Mouse (Mus musculus) brown adipose tissue, adult 24 weeks (tissue): ENCODE results near the gene Hspbap1. TPM values are rescaled to one million over a fixed set of nuclear protein-coding genes. Genes with fewer than 3 reads are reported as not detected.
A peak's percentile ranks its signal among the peaks of the same experiment; 100 is the strongest.

Experiments
- H3K27ac ChIP-seq: fragments of 200-500 bp; replicated peaks from 2 replicates; pipeline ENCODE4 v1.5.1; 2012; ENCODE audit warnings: low read depth, mild to moderate bottlenecking, low read length
- H3K4me1 ChIP-seq: fragments of 200-500 bp; 2 replicates; pipeline ENCODE4 v1.6.1; 2012; ENCODE audit warnings: low read length, mixed read lengths; ENCODE audit not compliant: control insufficient read depth, insufficient read depth, insufficient read length
- H3K4me3 ChIP-seq: fragments of 200-500 bp; 2 replicates; pipeline ENCODE4 v1.5.1; 2012; ENCODE audit warnings: low read depth, mild to moderate bottlenecking, low read length, moderate library complexity; ENCODE audit not compliant: insufficient read depth
- polyA plus RNA-seq: library from polyadenylated mRNA; stranded (reverse); fragments of >200 nt; gene quantifications from 2 replicates; pipeline ENCODE4 v1.2.4, GENCODE M21; 2012; ENCODE audit not compliant: missing spikeins, insufficient read depth, insufficient read length

Gene Hspbap1
- polyA plus RNA-seq, 1 experiment = 1.5 TPM

GRCm38 (mm10) chr16:35749385-35749784, 20.8 kb upstream of the Hspbap1 start:
- Histone ChIP-seq H3K27ac (no peak overlapping the region), H3K4me1 (no peaks in the 10 kb centered on the region; the same call in 1 of the 2 replicates), H3K4me3 (no peak overlapping the region)

GRCm38 (mm10) chr16:35751841-35752240, 18.3 kb upstream of the Hspbap1 start:
- Histone ChIP-seq H3K4me1 (peaks cover 4% of the 10 kb centered on the region; the same call in 1 of the 2 replicates), H3K4me3 (no peak overlapping the region), H3K27ac (no peak overlapping the region)

- no peak overlapping the region for H3K27ac ChIP-seq
- H3K4me1 ChIP-seq = peaks cover 4% of the 10 kb centered on the region; the same call in 1 of the 2 replicates
- H3K4me3 ChIP-seq = no peak overlapping the region
Observed at GRCm38 (mm10) chr16:35753926-35754325, 16.2 kb upstream of the Hspbap1 start.

- H3K4me1 ChIP-seq = peaks cover 6% of the 10 kb centered on the region; the same call in 1 of the 2 replicates
- no peak overlapping the region for H3K4me3 ChIP-seq
- no peak overlapping the region for H3K27ac ChIP-seq
Observed at GRCm38 (mm10) chr16:35755502-35756334, 14.5 kb upstream of the Hspbap1 start.

- Histone ChIP-seq H3K27ac (no peak overlapping the region), H3K4me1 (peaks cover 6% of the 10 kb centered on the region; the same call in 1 of the 2 replicates), H3K4me3 (no peak overlapping the region)
Observed at GRCm38 (mm10) chr16:35756697-35757096, 13.5 kb upstream of the Hspbap1 start.

GRCm38 (mm10) chr16:35759401-35759800, 10.8 kb upstream of the Hspbap1 start:
- Histone ChIP-seq H3K27ac (no peak overlapping the region), H3K4me1 (peaks cover 6% of the 10 kb centered on the region; the same call in 1 of the 2 replicates), H3K4me3 (no peak overlapping the region)

- Histone ChIP-seq H3K4me3 (no peak overlapping the region), H3K4me1 (peaks cover 6% of the 10 kb centered on the region), H3K27ac (no peak overlapping the region)
Observed at GRCm38 (mm10) chr16:35763590-35764296, 6.4 kb upstream of the Hspbap1 start.

GRCm38 (mm10) chr16:35764941-35765340, 5.2 kb upstream of the Hspbap1 start:
- H3K27ac ChIP-seq = no peak overlapping the region
- H3K4me3 ChIP-seq = no peak overlapping the region
- peaks cover 6% of the 10 kb centered on the region for H3K4me1 ChIP-seq

GRCm38 (mm10) chr16:35765449-35765848, 4.7 kb upstream of the Hspbap1 start:
- H3K4me3 ChIP-seq = no peak overlapping the region
- H3K27ac ChIP-seq = no peak overlapping the region
- H3K4me1 ChIP-seq = peaks cover 4% of the 10 kb centered on the region

- H3K27ac ChIP-seq = no peak overlapping the region
- H3K4me1 ChIP-seq = peaks cover 3% of the 10 kb centered on the region
- H3K4me3 ChIP-seq = no peak overlapping the region
Observed at GRCm38 (mm10) chr16:35766366-35766765, 3.8 kb upstream of the Hspbap1 start.

- peak overlapping the region; percentile 74 for H3K4me3 ChIP-seq
- no peak overlapping the region for H3K27ac ChIP-seq
- peaks cover 3% of the 10 kb centered on the region for H3K4me1 ChIP-seq
Observed at GRCm38 (mm10) chr16:35768469-35768784, 1.7 kb upstream of the Hspbap1 start.

GRCm38 (mm10) chr16:35768785-35769642, 1.2 kb upstream of the Hspbap1 start, which contains the start of gene Dirc2:
Gene Dirc2 (minus strand): TSS chr16:35769356.
- Histone ChIP-seq H3K4me1 (peaks cover 3% of the 10 kb centered on the region), H3K4me3 (peak within 1 kb of the TSS; percentile 78), H3K27ac (peak within 1 kb of the TSS; percentile 48)

- H3K4me3 ChIP-seq = peak overlapping the region; percentile 14; the same call in 1 of the 2 replicates
- peaks cover 3% of the 10 kb centered on the region for H3K4me1 ChIP-seq
- H3K27ac ChIP-seq = no peak overlapping the region
Observed at GRCm38 (mm10) chr16:35771141-35771540, 966 bp downstream of the Hspbap1 start.

GRCm38 (mm10) chr16:35771606-35772005, 1.4 kb downstream of the Hspbap1 start:
- H3K27ac ChIP-seq = no peak overlapping the region
- H3K4me1 ChIP-seq = peaks cover 3% of the 10 kb centered on the region
- no peak overlapping the region for H3K4me3 ChIP-seq

GRCm38 (mm10) chr16:35772598-35772997, 2.4 kb downstream of the Hspbap1 start:
- Histone ChIP-seq H3K27ac (no peak overlapping the region), H3K4me3 (no peak overlapping the region), H3K4me1 (peaks cover 3% of the 10 kb centered on the region)
